31 mouse cellular contexts compared by ENCODE assay signal in the genomic region with DNA sequence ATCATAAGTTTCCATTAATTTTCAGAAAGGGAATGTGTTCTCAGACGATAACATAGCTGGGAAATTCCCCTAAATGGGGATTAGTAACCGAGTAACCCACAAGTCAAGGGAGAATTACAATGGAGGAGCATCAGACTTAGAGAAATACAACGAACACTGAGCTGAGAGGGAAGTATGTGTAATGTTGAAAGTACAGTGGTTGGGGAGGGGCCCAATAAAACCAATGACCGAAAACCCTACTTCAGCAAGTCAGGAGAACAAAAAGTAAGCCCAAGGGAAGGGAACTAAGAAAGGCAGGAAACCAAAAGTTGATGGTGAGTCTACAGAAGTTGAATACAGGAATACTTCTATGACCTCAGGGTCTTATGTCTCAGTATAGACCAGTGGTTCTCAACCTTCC. TPM values are rescaled to one million over a fixed set of nuclear protein-coding genes. Genes with fewer than 3 reads are reported as not detected.
A peak's percentile ranks its signal among the peaks of the same experiment; 100 is the strongest.
DNase-seq lines count a peak whose midpoint lies in the region; ATAC-seq and TF ChIP-seq lines count a peak whose summit lies in the region.
"Had no signal": no experiment of that assay in that cellular context is flagged by ENCODE, and none has a peak within 500 bp of the region (broad histone marks: within the 10 kb centered on the region; RNA-seq: fewer than 3 reads in every experiment).

No protein-coding gene starts in this region.

- H3K9ac ChIP-seq in liver, adult 2 months (ENCODE audit: low read depth, low read length), result no peak overlapping the region
- no peak overlapping the region for H3K9ac ChIP-seq in liver, postnatal 0 days (replicated peaks)
- H3K9ac ChIP-seq: embryonic facial prominence, embryonic 12.5 days; embryonic facial prominence, embryonic 15.5 days; forebrain, embryonic 12.5 days; forebrain, embryonic 15.5 days; heart, embryonic 12.5 days; heart, embryonic 15.5 days; hindbrain, embryonic 14.5 days had no signal

- no peaks in the 10 kb centered on the region for H3K9me3 ChIP-seq in liver, postnatal 0 days (ENCODE audit: low read length)
- H3K9me3 ChIP-seq: embryonic facial prominence, embryonic 12.5 days; embryonic facial prominence, embryonic 15.5 days; forebrain, embryonic 12.5 days; forebrain, embryonic 15.5 days; G1E; heart, embryonic 12.5 days; heart, embryonic 15.5 days had no signal

- TF ChIP-seq EP300 in liver, postnatal 0 days (IDR thresholded peaks at IDR 0.05; ENCODE audit: low read depth), result no peak

- peaks cover 16% of the 10 kb centered on the region; the same call in 1 of the 2 replicates for H3K36me3 ChIP-seq in liver, adult 2 months (ENCODE audit: control insufficient read depth, insufficient read depth, low read length)
- H3K36me3 ChIP-seq in liver, postnatal 0 days (replicated peaks; ENCODE audit: insufficient read depth, low read length), result no peaks in the 10 kb centered on the region
- H3K36me3 ChIP-seq: embryonic facial prominence, embryonic 12.5 days; forebrain, embryonic 12.5 days; forebrain, embryonic 15.5 days had no signal

- no peak overlapping the region for H3K27ac ChIP-seq in liver, adult 2 months (replicated peaks; ENCODE audit: insufficient read depth, low read depth, low read length)
- no peak overlapping the region for H3K27ac ChIP-seq in liver, postnatal 0 days (ENCODE audit: low read depth)
- H3K27ac ChIP-seq in cerebellum, adult 2 months (ENCODE audit: insufficient read depth, low read length), result no peak overlapping the region
- H3K27ac ChIP-seq: embryonic facial prominence, embryonic 12.5 days; embryonic facial prominence, embryonic 15.5 days; forebrain, embryonic 12.5 days; forebrain, embryonic 15.5 days; heart, embryonic 15.5 days; hindbrain, embryonic 14.5 days; hindbrain, postnatal 0 days had no signal

- WGBS in liver, adult 2 months, result 93% methylated on average over 4 of the region's 4 CpGs
- 73% methylated on average over 4 of the region's 4 CpGs for WGBS in liver, postnatal 0 days (ENCODE audit: insufficient replicate concordance)
- 93% methylated on average over 4 of the region's 4 CpGs for WGBS in cerebellum, adult 2 months

- no peak overlapping the region for H3K4me2 ChIP-seq in liver, postnatal 0 days (ENCODE audit: low read depth, low read length)
- H3K4me2 ChIP-seq: embryonic facial prominence, embryonic 12.5 days; embryonic facial prominence, embryonic 15.5 days; forebrain, embryonic 12.5 days; forebrain, embryonic 15.5 days; heart, embryonic 12.5 days; heart, embryonic 15.5 days; hindbrain, embryonic 14.5 days had no signal

- H3K79me2 ChIP-seq in liver, adult 2 months (ENCODE audit: control insufficient read depth, insufficient read depth, low read length), result no peaks in the 10 kb centered on the region

- no peak for ATAC-seq in liver, postnatal 0 days
- 0 out of 2 replicates have a peak, but pooled peaks have one; percentile 29 for ATAC-seq in common myeloid progenitor, adult 5-6 weeks (replicated peaks; ENCODE audit: low read depth, poor library complexity, severe bottlenecking)
- ATAC-seq in megakaryocyte, adult 5-6 weeks (ENCODE audit: poor library complexity, severe bottlenecking), result peak; percentile 70
- ATAC-seq: forebrain, embryonic 15.5 days; hindbrain, postnatal 0 days; inflammation-experienced regulatory T-cells, adult 6 months; intestine, embryonic 16.5 days; Patski had no signal

- H3K4me1 ChIP-seq in liver, adult 2 months (ENCODE audit: control insufficient read depth, insufficient read depth, low read length), result no peaks in the 10 kb centered on the region
- no peaks in the 10 kb centered on the region for H3K4me1 ChIP-seq in liver, postnatal 0 days (ENCODE audit: insufficient read depth)
- H3K4me1 ChIP-seq in cerebellum, adult 2 months (ENCODE audit: control insufficient read depth, insufficient read depth, low read length), result no peaks in the 10 kb centered on the region
- H3K4me1 ChIP-seq: embryonic facial prominence, embryonic 12.5 days; embryonic facial prominence, embryonic 15.5 days; forebrain, embryonic 12.5 days; forebrain, embryonic 15.5 days; heart, embryonic 12.5 days; heart, embryonic 15.5 days had no signal

- H3K27me3 ChIP-seq in liver, adult 2 months (ENCODE audit: control insufficient read depth, insufficient read depth, low read length), result no peaks in the 10 kb centered on the region
- no peaks in the 10 kb centered on the region for H3K27me3 ChIP-seq in liver, postnatal 0 days (ENCODE audit: insufficient read depth, low read length)
- H3K27me3 ChIP-seq in cerebellum, adult 2 months (ENCODE audit: control insufficient read depth, insufficient read depth, low read length), result no peaks in the 10 kb centered on the region
- H3K27me3 ChIP-seq: embryonic facial prominence, embryonic 12.5 days; embryonic facial prominence, embryonic 15.5 days; forebrain, embryonic 12.5 days; forebrain, embryonic 15.5 days; heart, embryonic 12.5 days; heart, embryonic 15.5 days had no signal

- TF ChIP-seq POLR2A in liver, adult 2 months (IDR thresholded peaks at IDR 0.05; ENCODE audit: extremely low read depth, insufficient read depth, low read length), result no peak
- TF ChIP-seq POLR2A in cerebellum, adult 2 months (IDR thresholded peaks at IDR 0.05; ENCODE audit: borderline replicate concordance, insufficient read depth, low read length), result no peak

- DNase-seq in liver, adult 2 months (ENCODE audit: extremely low read depth, low read depth, low spot score), result peak; percentile 13
- no peak for DNase-seq in liver, postnatal 0 days
- no peak for DNase-seq in testis, postnatal 14 days (ENCODE audit: low spot score)
- no peak for DNase-seq in cerebellum, adult 2 months
- DNase-seq: adrenal gland, adult 2 months; adrenal gland, postnatal 14 days; cerebellum, adult 11 months; cerebellum, adult 9-10 months; cerebellum, postnatal 14 days; gastrocnemius, postnatal 10 days; gastrocnemius, postnatal 36 days; heart, adult 11 months; heart, postnatal 10 days; heart, postnatal 4 days had no signal

- TF ChIP-seq CTCF in liver, adult 2 months (IDR thresholded peaks at IDR 0.05; ENCODE audit: low read depth, low read length), result no peak
- no peak for TF ChIP-seq CTCF in liver, postnatal 0 days (IDR thresholded peaks at IDR 0.05; ENCODE audit: low read depth)
- TF ChIP-seq CTCF in cerebellum, adult 2 months (IDR thresholded peaks at IDR 0.05; ENCODE audit: borderline replicate concordance, insufficient read depth, low read depth, low read length), result no peak

- H3K4me3 ChIP-seq in liver, adult 2 months (ENCODE audit: insufficient read depth, low read depth, low read length), result no peak overlapping the region
- no peak overlapping the region for H3K4me3 ChIP-seq in liver, postnatal 0 days (ENCODE audit: low read depth, low read length)
- no peak overlapping the region for H3K4me3 ChIP-seq in cerebellum, adult 2 months (replicated peaks; ENCODE audit: insufficient read depth, low read depth, low read length)
- H3K4me3 ChIP-seq: embryonic facial prominence, embryonic 12.5 days; embryonic facial prominence, embryonic 15.5 days; erythroblast, embryonic 14.5 days; forebrain, embryonic 12.5 days; forebrain, embryonic 15.5 days; heart, embryonic 12.5 days; heart, embryonic 15.5 days had no signal

RNA-seq across cellular contexts. Expression of gene Igbp1, which starts 14.1 kb away (rescaled TPM):
- total RNA-seq in liver, adult 2 months (2014; rRNA removed), result 52.2 and 63.2 TPM in 2 replicates
- 18.5 and 20.4 TPM in 2 replicates for polyA plus RNA-seq in liver, adult 2 months (2012; rRNA removed)
- polyA plus RNA-seq in liver, postnatal 0 days (2015; fragmentation: Nextera tagmentation; extraction: Ambion mirVana), result 17.8 and 19.2 TPM in 2 replicates
- 115 and 132 TPM in 2 replicates for total RNA-seq in common myeloid progenitor, adult 5-6 weeks (2017)
- 75.3 and 94.6 TPM in 2 replicates for total RNA-seq in megakaryocyte, adult 5-6 weeks (2015)
- total RNA-seq in megakaryocyte, adult 5-6 weeks (2017), result 89.5 and 99.6 TPM in 2 replicates
- 47.7 and 51.8 TPM in 2 replicates for polyA plus RNA-seq in cerebellum, adult 2 months (2012; rRNA removed)

RNA-seq across cellular contexts. Expression of gene Dgat2l6, which starts 16.5 kb away (rescaled TPM):
- total RNA-seq in liver, adult 2 months (2014; rRNA removed), result not detected in 2 replicates
- not detected in 2 replicates for polyA plus RNA-seq in liver, adult 2 months (2012; rRNA removed)
- not detected in 2 replicates for polyA plus RNA-seq in liver, postnatal 0 days (2015; fragmentation: Nextera tagmentation; extraction: Ambion mirVana)
- total RNA-seq in common myeloid progenitor, adult 5-6 weeks (2017), result not detected in 2 replicates
- total RNA-seq in megakaryocyte, adult 5-6 weeks (2015), result not detected in 2 replicates
- total RNA-seq in megakaryocyte, adult 5-6 weeks (2017), result not detected in 2 replicates
- not detected in 2 replicates for polyA plus RNA-seq in cerebellum, adult 2 months (2012; rRNA removed)
- total RNA-seq: adrenal gland, adult 2 months; adrenal gland, postnatal 14 days; adrenal gland, postnatal 4 days; heart, postnatal 10 days; heart, postnatal 4 days; hindbrain, postnatal 0 days had no signal
- polyA plus RNA-seq: adrenal gland, adult 2 months; embryonic facial prominence, embryonic 12.5 days; embryonic facial prominence, embryonic 15.5 days; erythroblast, embryonic 14.5 days; forebrain, embryonic 12.5 days; forebrain, embryonic 15.5 days; G1E; heart, embryonic 12.5 days; heart, embryonic 15.5 days; hindbrain, embryonic 11.5 days; hindbrain, embryonic 14.5 days; hindbrain, postnatal 0 days; inflammation-experienced regulatory T-cells, adult 6 months; intestine, embryonic 16.5 days; Patski had no signal
